Mouse (Mus musculus) layer of hippocampus, adult 8-10 months (tissue): ENCODE measurements around the gene Aes. TPM values are rescaled to one million over a fixed set of nuclear protein-coding genes. Genes with fewer than 3 reads are reported as not detected.
A peak's percentile ranks its signal among the peaks of the same experiment; 100 is the strongest.

ENCODE experiments used
- DNase-seq, 2 experiments: peaks; one replicate each; pipeline ENCODE4 v3.0.0; 2022; ENCODE audit warnings: low spot score in 2 of 2
- total RNA-seq, 4 experiments: library from RNA; stranded (reverse); gene quantifications; 2 replicates each; pipeline ENCODE4 v1.2.4; 2022

Aes gene
- 100 to 1,000 TPM; 659 to 695 (median 670) TPM for total RNA-seq

DNA sequence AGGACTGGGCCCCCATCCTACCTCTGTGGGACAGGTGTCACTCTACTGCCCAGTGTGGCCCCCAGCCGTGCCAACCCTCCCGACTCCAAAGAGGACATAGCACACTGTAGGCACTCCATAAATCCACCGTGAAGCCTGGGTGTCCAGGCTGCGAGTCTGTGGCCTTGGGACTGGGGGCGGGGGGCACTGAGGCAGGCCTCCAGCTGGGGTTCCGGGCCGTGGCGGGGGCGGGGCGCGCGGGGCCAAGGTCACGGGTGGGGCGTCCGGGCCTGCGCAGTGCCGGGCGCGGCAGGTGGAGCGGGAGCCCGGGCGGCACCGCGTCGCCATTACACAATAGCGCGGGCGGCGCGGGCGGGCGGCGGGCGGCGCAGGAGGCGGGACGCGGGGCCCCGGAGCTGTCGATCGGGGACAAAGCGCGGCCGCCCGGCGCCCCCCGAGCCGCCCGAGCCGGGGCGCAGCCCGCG is at the start of gene Aes:
Gene Aes, plus strand, starts transcription at position 326 of the 464 bp plus-strand sequence.
- peak in 1 of 2 experiments; percentile 64 for DNase-seq

DNA sequence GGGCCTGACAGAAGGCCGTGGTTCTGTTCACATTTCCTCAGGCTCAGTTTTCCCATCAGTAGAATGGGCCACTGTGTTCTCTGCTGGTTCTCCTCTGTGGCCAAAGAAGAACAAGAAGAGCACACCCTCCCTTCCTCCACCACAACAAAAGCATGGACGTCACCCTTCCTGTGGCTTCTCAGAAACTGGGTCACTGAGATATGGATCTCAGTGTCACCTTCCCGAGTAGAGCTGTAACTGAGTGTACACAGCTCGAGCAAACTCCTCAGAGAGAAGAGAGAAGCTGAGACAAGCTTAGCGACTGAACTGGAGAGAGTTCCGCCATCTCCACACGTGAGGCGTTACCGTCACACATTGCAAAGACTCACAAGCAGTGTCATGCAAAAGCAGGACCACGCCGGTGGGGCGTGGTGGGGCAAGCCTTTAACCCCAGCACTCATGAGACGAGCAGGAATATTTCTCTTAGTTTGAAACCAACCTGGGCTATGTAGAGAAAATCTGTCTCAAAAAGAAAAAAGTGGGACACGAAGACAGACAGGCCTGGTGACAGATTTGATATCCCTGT is 49.0 kb upstream of the Aes start:
- DNase-seq: no peak

DNA sequence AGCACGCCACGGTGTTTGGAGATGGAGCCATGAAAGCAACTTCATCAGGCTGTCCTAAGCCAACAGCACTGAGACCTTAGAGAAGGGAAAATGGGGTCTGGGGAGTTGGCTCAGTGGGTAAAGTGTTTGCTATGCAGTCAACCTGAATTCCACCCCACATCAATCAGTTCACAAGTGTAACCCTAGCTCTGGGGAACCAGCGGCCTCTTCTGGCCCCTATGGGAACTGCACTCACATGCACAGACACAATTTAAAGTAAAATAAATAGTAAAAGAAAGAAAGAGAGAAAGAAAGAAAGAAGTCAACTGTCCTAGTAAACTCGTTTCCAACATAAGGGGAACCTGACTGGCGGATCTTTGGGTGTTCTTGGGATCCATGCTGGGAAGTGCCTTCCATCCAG is 45.5 kb upstream of the Aes start:
- no peak for DNase-seq

DNA sequence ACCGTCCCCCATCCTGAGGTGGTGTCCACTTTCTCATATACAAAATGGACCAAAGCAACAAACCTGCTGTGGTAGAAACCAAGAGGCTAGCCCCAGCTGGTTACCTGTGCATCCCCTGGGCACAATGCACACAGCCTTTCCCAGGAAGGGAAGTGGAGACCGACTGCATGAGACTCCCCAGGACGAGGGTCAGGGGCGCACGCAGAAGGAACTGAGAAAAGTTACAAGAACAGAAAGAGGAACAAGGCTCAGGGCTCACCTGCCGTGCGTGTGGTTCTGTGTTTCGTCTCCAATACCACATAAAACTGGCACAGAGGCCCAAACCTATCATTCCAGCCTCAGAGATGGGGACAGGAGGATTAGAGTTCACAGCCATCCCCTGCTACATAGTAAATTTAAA is 42.1 kb upstream of the Aes start:
- DNase-seq: no peak

DNA sequence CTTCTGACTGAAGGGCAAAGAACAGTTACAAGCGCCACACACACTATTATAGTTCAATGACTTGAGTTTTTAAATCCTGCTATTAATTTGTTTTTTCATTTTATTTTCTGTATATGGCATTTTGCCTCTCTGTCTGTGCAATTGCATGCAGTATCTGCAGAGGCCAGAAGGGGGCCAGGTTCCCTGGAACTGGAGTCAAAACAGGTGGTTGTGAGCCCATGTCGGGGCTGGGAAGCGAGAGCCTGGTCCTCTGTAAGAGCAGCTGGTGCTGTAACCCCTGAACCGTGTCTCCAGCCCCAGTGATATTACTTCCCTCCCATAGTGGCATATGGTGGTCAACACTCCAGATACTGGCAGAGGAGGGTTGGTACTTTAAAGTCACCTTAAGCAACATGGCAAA is 40.7 kb upstream of the Aes start:
- DNase-seq: peak in 1 of 2 experiments; percentile 58

DNA sequence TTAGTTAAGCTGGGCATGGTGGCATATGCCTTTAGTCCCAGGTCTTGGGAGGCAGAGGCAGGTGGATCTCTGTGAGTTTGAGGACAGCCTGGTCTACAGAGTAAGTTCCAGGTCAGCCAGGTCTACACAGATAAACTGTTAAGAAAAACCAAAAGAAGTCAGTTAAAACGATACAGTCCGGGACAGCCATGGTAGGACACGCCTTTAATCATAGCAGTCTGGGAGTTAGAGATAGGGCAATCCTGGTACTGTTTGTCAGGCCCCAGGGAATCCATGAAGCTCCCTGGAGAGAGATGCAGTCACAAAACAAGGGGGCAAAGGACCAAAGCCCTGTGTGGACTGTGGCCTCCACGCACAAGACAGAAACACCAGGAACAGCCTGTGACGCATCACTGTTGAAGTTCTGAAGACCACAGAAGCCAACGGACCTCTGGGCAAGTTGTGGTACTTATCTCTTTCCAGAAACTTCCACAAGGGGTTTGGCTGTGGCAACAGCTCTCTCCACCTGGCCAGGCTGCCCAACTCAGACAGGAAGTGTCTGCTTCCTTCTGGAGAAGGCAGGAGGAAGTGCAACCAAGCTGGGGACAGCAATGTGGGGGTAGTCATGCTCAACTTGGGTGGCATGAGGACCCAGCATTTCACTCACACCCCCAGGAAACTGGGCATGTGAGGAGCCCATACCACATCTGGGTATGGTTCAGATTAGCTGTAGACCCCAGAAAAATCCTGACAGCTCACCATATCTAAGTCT is 39.9 kb upstream of the Aes start:
- DNase-seq: no peak

DNA sequence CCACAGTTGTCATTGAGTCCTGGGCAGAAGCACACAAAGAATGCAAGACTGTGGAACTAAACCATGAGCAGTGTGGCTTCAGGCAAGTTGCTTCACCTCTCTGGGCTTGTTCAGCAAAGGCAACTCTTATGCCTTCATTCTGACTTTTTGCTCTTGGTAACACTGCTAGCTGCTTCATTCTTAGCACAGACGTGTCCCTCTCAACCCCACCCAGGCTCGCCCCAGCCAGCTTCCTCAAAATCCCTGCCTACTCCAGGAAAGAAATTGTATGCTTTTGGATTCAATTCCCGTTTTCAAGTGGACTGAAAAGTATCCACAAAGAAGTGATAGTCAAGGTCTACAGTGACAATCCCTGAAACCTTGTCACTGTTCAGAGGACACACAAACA is 39.3 kb upstream of the Aes start:
- DNase-seq: no peak

DNA sequence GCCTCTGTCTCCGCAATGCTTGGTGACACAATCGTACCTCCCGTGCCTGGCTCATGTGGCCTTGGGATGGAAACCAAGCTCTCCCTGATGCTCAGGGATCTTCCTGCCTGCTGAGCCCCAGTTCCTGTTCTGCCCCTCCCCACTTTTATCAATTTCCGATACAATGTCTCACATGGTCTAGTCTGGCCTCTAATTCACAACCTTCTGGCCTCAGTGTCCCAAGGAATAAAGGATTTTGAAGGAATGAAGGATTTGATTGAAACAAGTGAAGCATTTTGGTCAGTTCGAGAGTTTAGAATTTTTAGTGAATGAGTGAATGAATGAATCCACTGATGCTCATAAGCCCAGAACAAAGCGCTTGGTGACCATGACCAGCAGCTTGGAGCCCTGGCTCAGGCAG is 36.1 kb upstream of the Aes start:
- DNase-seq: no peak

DNA sequence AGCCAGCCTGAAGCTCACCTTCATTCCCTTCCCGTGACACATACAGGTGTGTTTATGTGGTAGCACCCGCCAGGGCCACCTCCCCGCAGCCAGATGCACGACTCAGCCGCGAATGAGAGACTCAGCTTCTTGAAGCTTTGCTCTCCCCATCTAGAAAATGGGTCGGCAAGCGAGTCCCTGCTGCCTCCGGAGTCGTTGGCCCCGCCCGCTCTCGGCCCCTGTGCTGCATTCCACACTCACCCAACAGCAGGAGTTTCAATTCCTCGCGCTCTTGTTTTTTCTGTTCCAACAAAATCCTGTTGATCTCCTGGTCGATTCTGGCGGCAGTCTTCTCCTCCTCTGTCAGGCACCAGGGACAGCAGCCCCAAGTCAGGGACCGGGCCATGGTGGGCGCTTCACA is 35.7 kb upstream of the Aes start:
- DNase-seq: no peak

DNA sequence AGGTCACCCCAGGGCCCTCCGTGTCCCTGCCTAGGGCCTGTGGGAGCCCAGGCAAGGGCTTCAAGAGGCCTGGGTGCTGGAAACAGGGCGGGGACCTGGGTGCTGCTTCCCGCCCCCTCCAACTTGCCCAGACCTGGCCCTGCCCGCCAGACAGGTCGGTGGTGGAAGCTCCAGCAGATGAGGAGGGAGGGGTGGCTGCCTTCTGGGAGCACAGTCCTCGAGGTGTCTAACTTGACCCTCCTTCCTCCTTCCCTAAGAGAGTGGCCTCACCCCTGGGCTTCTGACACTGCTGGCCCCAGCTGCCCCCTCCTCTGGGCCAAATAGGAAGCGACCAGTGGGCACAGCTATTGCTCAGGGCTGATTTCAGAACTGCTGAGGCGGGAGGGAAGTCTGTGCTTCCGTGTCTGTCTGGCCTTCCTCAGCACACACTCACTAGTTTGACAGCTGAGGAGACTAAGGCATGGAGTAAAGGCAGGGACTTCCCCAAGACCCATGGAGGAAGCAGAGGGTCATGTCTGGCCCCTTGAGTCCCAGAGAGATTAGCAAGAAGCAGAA is 35.2 kb upstream of the Aes start, which contains the start of gene Gna15:
Gene Gna15, minus strand, starts transcription at position 175 of the 555 bp plus-strand sequence.
- DNase-seq: no peak

DNA sequence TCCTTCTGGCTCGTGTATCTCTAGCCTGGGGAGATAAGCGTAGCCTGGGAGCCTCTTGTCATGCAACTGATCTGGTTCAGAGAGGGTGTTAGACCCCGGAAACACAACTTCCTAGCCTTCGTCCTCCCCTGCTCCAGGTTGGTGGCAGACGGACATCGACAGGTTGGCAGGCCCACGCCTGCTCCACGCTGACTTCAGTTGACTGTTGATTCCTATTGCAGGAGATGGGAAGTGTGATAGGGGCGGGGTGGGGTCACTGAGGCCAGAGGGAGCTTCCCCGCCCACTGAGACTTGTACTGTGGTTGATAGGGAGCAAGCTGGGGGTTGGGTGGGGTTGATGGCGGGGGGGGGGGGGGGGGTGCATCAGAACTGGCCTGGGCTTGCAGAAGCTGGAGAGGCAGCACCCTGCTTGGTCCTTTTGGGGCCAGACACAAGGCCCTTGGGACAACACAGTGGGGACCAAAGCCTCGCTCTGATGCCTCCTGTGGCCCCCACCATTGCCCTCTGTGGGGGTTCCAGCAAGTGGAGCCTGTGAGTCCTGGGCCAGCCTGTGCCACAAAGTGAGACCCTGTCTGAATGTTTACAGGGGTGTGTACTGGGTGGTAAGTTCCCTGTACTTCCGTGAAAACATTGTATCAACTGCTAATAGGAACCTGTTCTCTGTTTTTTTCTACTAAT is 34.1 kb upstream of the Aes start:
- no peak for DNase-seq

DNA sequence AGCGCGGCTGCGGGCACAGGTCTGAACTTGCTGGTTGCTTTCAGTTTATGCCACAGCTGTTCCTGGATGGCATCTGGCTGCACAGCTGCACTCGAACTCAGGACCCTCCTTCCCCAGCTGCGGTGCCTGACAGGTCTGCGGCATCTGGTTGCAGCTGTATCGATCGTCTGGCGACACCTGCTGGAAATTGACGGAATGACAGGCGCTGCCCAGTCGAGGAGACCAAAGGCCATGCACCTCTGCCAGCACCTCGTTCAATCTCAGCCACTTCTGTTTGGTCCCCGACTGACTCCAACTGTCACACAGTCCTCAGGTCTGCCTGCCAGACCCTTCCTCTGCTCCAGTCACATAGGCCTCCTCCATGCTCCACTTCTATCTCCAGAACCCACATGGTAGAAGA is 32.5 kb upstream of the Aes start:
- DNase-seq: peak in 1 of 2 experiments; percentile 74

DNA sequence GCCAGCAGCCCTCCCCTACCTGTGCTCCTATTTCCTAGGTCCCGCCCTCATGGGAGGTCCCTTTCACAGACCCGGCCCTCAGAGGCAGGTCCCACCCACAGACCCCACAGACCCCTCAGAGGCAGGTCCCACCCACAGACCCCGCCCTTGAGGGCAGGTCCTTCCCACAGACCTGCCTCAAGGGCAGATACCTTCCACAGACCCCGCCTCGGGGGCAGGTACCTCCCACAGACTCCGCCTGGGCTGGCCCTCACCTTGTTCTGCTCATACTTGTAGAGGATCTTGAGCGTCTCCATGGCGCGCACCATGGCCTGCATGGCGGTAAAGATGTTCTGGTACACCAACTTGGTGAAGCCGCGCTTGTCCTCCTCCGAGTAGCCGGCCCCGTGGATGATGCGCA is 24.5 kb upstream of the Aes start:
- DNase-seq: no peak

DNA sequence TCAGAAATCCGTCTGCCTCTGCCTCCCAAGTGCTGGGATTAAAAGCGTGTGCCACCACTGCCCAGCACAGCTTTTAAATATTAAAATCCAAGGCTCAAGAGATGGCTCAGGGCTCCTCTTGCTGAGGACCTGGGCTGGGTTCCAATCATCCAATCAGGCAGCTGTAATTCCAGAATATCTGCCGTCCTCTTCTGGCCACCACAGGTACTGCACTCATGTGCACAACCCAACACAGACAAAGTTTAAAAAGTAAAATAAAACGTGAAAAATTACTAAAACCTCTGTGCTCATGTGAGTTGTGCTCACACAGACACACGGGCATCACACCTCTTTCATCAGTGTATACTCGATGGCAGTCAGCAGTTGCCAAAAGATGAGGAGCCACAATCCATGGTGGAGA is 22.6 kb upstream of the Aes start:
- no peak for DNase-seq

DNA sequence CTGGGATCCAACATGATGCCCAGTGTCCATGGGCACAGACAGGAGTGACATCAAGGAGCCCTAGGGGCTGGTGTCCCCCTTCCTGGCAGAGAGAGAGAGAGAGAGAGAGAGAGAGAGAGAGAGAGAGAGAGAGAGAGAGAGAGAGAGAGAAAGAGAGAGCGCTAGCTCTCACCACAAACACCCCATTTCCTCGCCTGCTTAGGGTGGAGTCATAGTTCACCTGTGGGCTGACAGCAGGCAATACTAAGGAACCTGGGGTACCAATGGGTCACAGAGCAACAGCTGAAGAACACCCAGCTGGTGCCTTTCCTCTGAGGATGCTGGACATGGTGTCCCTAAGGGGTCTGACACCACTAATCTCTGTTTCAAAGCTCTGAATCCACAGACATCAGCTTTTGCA is 21.9 kb upstream of the Aes start:
- no peak for DNase-seq

DNA sequence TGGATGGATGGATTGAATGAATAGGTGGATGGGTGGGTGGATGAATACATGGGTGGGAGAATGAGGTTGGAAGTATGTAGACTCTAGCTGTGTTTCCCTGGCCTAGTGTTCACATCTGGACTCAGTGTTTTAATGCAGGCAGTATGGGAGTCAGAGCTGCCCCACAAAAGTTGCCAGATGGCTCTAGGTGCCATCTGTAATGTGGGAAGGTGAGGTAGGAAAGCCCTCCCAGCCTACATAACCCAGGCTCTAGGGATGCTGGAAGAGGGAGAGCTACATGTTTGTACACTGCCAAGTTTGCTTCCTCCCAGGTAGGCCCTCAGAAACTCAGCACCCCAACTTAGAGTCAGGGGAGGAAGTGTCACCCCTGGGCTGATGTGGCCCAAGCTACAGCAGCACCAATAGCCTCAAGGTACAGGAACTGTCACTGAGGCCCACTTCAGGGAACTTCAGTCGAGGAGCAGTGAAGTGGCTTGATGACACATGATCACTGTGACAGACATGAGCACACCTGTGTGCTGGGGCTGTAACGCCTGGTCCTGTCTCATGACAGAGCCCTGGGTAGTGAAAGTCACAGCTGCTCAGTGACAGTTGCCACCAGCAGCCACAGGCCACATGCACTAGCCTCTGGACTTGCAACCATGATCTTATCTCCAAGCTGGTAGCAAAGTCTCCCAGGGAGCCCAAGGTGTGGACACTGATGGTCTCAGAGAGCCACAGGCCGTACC is 20.8 kb upstream of the Aes start:
- DNase-seq: no peak

DNA sequence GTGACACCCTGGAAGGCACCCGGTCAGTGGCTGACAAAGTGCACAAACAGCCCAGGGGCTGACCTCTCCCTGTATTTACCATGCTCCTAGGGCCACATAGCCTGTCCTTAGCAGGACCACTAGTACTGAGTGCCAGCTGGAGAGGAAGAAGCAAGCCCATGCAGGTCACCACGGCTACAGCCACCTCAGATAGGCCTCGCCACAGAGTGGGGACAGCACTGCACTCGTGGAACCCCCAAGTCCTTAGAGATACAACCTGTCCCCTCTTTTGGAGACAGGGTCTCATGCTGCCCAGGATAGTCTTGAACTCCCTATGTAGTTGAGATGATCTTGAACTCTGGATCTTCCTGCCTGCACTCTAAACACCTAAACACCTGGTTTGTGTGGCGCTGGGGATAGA is 17.9 kb upstream of the Aes start:
- no peak for DNase-seq

DNA sequence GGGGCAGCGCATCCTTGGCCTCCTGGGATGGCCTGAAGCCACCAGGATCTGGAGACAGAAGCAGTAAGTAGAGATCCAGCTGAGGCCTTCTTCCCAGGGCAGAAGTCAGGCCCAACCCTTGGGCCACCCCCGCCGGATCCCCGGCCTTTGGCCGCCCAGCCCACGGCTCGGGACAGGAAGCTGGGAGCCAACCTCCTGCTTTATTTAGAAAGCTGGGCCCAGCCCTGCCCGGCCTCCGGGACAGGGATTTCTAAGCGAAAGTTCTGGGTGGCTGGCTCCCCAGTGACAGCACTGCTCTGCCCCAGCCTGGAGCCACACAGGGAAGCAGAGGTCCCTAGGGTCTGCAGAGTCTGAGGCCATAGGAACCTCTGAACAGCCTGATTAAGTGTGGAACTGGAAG is 17.5 kb upstream of the Aes start:
- DNase-seq: no peak

DNA sequence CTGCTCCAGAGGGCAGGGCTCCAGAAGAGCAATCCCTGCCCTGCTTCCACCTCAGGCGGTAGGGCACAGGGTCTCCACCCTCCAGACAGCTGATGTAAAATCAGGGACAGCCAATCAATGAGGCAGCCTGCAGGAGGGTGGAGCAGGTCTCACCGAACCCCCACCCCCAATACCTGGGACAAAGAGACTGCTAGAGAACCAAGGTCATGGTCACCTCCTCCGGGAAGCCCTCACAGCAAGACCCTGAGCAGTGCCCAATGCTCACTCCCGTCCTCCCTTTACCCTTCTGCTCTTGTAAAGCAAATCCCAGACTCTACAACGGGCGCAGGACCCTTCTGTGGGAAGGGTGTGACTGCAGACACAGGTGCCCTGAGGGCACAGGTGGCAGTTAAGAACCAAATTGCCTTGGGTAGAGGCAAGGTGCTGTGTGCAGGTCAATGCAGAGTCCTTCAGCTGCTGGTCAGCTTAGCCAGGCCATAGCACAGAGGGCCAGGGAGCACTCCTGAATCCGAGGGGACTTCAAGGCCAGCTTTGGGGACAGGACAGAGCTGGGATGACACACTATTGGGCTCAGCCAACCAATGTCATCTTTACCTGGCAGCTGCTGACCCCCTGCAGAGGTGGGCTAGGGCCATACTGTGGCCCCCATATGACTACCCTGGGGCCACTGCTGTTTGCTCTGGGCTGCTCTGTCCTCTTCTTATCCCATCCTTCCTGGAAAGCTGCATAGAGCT is 16.4 kb upstream of the Aes start:
- DNase-seq: no peak

DNA sequence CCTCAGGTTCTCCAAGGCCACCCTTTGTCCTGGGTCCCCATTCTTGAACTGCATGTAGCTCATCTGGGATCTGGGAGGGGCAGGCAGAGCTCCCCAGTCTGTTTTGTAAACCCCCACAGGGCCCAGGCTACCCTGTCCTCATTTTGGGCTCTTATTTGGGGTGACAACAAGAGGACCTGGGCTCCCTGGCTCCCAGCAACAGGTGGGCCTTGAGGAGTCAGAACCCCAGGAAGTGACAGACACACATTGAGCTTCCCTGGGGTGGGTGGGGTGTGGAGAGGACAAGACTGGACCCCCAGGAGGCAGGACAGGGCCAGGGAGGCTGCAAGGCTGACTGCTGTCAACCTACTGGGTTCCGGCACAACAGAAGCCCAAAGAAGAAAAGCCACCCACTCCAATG is 15.7 kb upstream of the Aes start:
- DNase-seq: no peak
